Mouse (Mus musculus) embryo, embryonic 11 days (tissue): ENCODE measurements at regions not wholly inside any gene's neighbourhood (a gene's known extent, or its start where the extent isn't known, plus 50 kb on each side); places are given as distances from the start of the nearest gene placed in this dataset.
A peak's percentile ranks its signal among the peaks of the same experiment; 100 is the strongest.

Experiments used
- DNase-seq: peaks from one replicate; pipeline ENCODE4 v3.0.0-alpha.2; 2015

- no peak for DNase-seq
These were observed 184.9 kb downstream of the Tle3 start for GRCm38 (mm10) chr9:61557025-61557424.

- no peak for DNase-seq
These were observed 183.0 kb downstream of the Tle3 start for GRCm38 (mm10) chr9:61555173-61555572.

GRCm38 (mm10) chr9:61554611-61555010 is 182.4 kb downstream of the Tle3 start:
- no peak for DNase-seq

- no peak for DNase-seq
These were observed 181.5 kb downstream of the Tle3 start for GRCm38 (mm10) chr9:61553626-61554025.

GRCm38 (mm10) chr9:61551361-61551760 is 179.2 kb downstream of the Tle3 start:
- DNase-seq, result no peak

- no peak for DNase-seq
These were observed 178.2 kb downstream of the Tle3 start for GRCm38 (mm10) chr9:61550326-61550725.

- no peak for DNase-seq
These were observed 177.6 kb downstream of the Tle3 start for GRCm38 (mm10) chr9:61549692-61550241.

- peak; percentile 75 for DNase-seq
These were observed 165.4 kb downstream of the Tle3 start for GRCm38 (mm10) chr9:61537316-61538189.

- DNase-seq, result no peak
These were observed 161.1 kb downstream of the Tle3 start for GRCm38 (mm10) chr9:61533237-61533636.

GRCm38 (mm10) chr9:61530263-61531045 is 158.3 kb downstream of the Tle3 start:
- DNase-seq, result peak; percentile 66

GRCm38 (mm10) chr9:61528286-61528865 is 156.2 kb downstream of the Tle3 start:
- DNase-seq, result peak; percentile 63

- DNase-seq, result no peak
These were observed 155.4 kb downstream of the Tle3 start for GRCm38 (mm10) chr9:61527491-61528056.

GRCm38 (mm10) chr9:61520136-61520535 is 148.0 kb downstream of the Tle3 start:
- no peak for DNase-seq

- no peak for DNase-seq
These were observed 145.7 kb downstream of the Tle3 start for GRCm38 (mm10) chr9:61517906-61518305.

GRCm38 (mm10) chr9:61511436-61511835 is 139.3 kb downstream of the Tle3 start:
- DNase-seq, result peak; percentile 57

- DNase-seq, result peak; percentile 58
These were observed 138.2 kb downstream of the Tle3 start for GRCm38 (mm10) chr9:61510217-61510893.

- peak; percentile 64 for DNase-seq
These were observed 137.5 kb downstream of the Tle3 start for GRCm38 (mm10) chr9:61509591-61510191.

GRCm38 (mm10) chr9:61509091-61509490 is 136.9 kb downstream of the Tle3 start:
- no peak for DNase-seq

GRCm38 (mm10) chr9:61500851-61501250 is 128.7 kb downstream of the Tle3 start:
- no peak for DNase-seq

- DNase-seq, result no peak
These were observed 120.7 kb downstream of the Tle3 start for GRCm38 (mm10) chr9:61492896-61493295.

- no peak for DNase-seq
These were observed 119.1 kb downstream of the Tle3 start for GRCm38 (mm10) chr9:61491131-61491712.
